Mouse (Mus musculus) spleen, adult 2 months (tissue): ENCODE measurements at regions not wholly inside any gene's neighbourhood (a gene's known extent, or its start where the extent isn't known, plus 50 kb on each side); places are given as distances from the start of the nearest gene placed in this dataset.

Experiments used
- CTCF ChIP-seq: fragments of 200-500 bp; IDR thresholded peaks from 2 replicates; pipeline ENCODE4 v1.5.1; 2011; ENCODE audit warnings: mild to moderate bottlenecking, inconsistent platforms; ENCODE audit not compliant: insufficient read depth, insufficient read length, insufficient replicate concordance; ENCODE audit errors: extremely low read depth
- POLR2A ChIP-seq: fragments of 200-500 bp; IDR thresholded peaks from 2 replicates; pipeline ENCODE4 v1.6.1; 2011; ENCODE audit warnings: low read depth, low read length, inconsistent platforms

- TF ChIP-seq POLR2A (no peak), CTCF (no peak)
Measured at GRCm38 (mm10) chr1:89364547-89365305, 89.9 kb upstream of the Agap1 start.
